Mouse (Mus musculus) liver, adult 2 months (tissue): ENCODE results near the gene Pdzrn3. TPM values are rescaled to one million over a fixed set of nuclear protein-coding genes. Genes with fewer than 3 reads are reported as not detected.

Experiments
- DNase-seq: peaks from one replicate; pipeline ENCODE4 v3.0.0-alpha.2; 2011; ENCODE audit warnings: low read depth, low spot score; ENCODE audit errors: extremely low read depth
- H3K27ac ChIP-seq: fragments of 200-500 bp; replicated peaks from 2 replicates; pipeline ENCODE4 v1.5.1; 2012; ENCODE audit warnings: low read depth, mild to moderate bottlenecking, control low read depth, inconsistent platforms, low read length; ENCODE audit not compliant: insufficient read depth
- H3K27me3 ChIP-seq: fragments of 200-500 bp; 2 replicates; pipeline ENCODE4 v1.6.1; 2012; ENCODE audit warnings: mild to moderate bottlenecking, moderate library complexity, low read length, inconsistent platforms; ENCODE audit not compliant: control insufficient read depth, insufficient read depth
- H3K36me3 ChIP-seq: fragments of 200-500 bp; 2 replicates; pipeline ENCODE4 v1.6.1; 2012; ENCODE audit warnings: low read length, inconsistent platforms; ENCODE audit not compliant: control insufficient read depth, insufficient read depth
- H3K4me1 ChIP-seq: fragments of 200-500 bp; 2 replicates; pipeline ENCODE4 v1.6.1; 2011; ENCODE audit warnings: low read length; ENCODE audit not compliant: control insufficient read depth, insufficient read depth
- H3K4me3 ChIP-seq: fragments of 200-500 bp; 2 replicates; pipeline ENCODE4 v1.5.1; 2011; ENCODE audit warnings: low read depth, mild to moderate bottlenecking, control low read depth, low read length, moderate library complexity; ENCODE audit not compliant: insufficient read depth
- H3K79me2 ChIP-seq: fragments of 200-500 bp; 2 replicates; pipeline ENCODE4 v1.6.1; 2012; ENCODE audit warnings: inconsistent platforms, mild to moderate bottlenecking, low read length, moderate library complexity; ENCODE audit not compliant: control insufficient read depth, insufficient read depth
- H3K9ac ChIP-seq: fragments of 200-500 bp; 2 replicates; pipeline ENCODE4 v1.6.1; 2012; ENCODE audit warnings: low read depth, mild to moderate bottlenecking, control low read depth, inconsistent platforms, low read length
- CTCF ChIP-seq: fragments of 200-500 bp; IDR thresholded peaks from 2 replicates; pipeline ENCODE4 v1.5.1; 2011; ENCODE audit warnings: low read depth, low read length, control low read depth
- POLR2A ChIP-seq: fragments of 200-500 bp; IDR thresholded peaks from 2 replicates; pipeline ENCODE4 v1.6.1; 2011; ENCODE audit warnings: low read length, control low read depth; ENCODE audit not compliant: insufficient read depth; ENCODE audit errors: extremely low read depth
- WGBS: fragments of 180-500 bp; shearing (Covaris S2); methylation state at CpG from one replicate; pipeline ENCODE4 v1.1.7; 2018; 5-methylcytosine and 5-hydroxymethylcytosine counted together
- polyA plus RNA-seq: library from polyadenylated mRNA; depleted of rRNA; stranded (reverse); fragments of >200 nt; gene quantifications from 2 replicates; pipeline ENCODE4 v1.2.3, GENCODE M21; 2012
- total RNA-seq: library from RNA; depleted of rRNA; stranded (reverse); fragments of >200 nt; gene quantifications from 2 replicates; pipeline ENCODE4 v1.2.3, GENCODE M21; 2014

Gene Pdzrn3
- total and polyA plus RNA-seq, 2 experiments = 2.9 to 3.2 TPM

GRCm38 (mm10) chr6:101320386-101320785, 57.3 kb downstream of the Pdzrn3 start:
- no peaks in the 10 kb centered on the region for H3K36me3 ChIP-seq
- 81% methylated on average over 3 of the region's 3 CpGs for WGBS
- no peak overlapping the region for H3K9ac ChIP-seq
- no peak overlapping the region for H3K4me3 ChIP-seq
- no peak overlapping the region for H3K27ac ChIP-seq
- no peaks in the 10 kb centered on the region; the same call in 1 of the 2 replicates for H3K79me2 ChIP-seq
- H3K27me3 ChIP-seq = no peaks in the 10 kb centered on the region
- DNase-seq = no peak
- TF ChIP-seq POLR2A = no peak
- no peak for TF ChIP-seq CTCF
- no peaks in the 10 kb centered on the region; the same call in 1 of the 2 replicates for H3K4me1 ChIP-seq

- Histone ChIP-seq H3K4me3 (no peak overlapping the region), H3K79me2 (no peaks in the 10 kb centered on the region; the same call in 1 of the 2 replicates), H3K27me3 (no peaks in the 10 kb centered on the region), H3K4me1 (no peaks in the 10 kb centered on the region), H3K9ac (no peak overlapping the region), H3K36me3 (no peaks in the 10 kb centered on the region), H3K27ac (no peak overlapping the region)
- TF ChIP-seq CTCF (no peak), POLR2A (no peak)
- 92% methylated on average over 7 of the region's 7 CpGs for WGBS
- DNase-seq = no peak
Measured at GRCm38 (mm10) chr6:101319374-101319967, 58.2 kb downstream of the Pdzrn3 start.

- DNase-seq = no peak
- H3K79me2 ChIP-seq = no peaks in the 10 kb centered on the region; the same call in 1 of the 2 replicates
- H3K9ac ChIP-seq = no peak overlapping the region
- no peaks in the 10 kb centered on the region for H3K4me1 ChIP-seq
- TF ChIP-seq POLR2A (no peak), CTCF (no peak)
- 80% methylated on average over 6 of the region's 6 CpGs for whole genome bisulfite sequencing
- no peak overlapping the region for H3K27ac ChIP-seq
- H3K27me3 ChIP-seq = no peaks in the 10 kb centered on the region
- H3K4me3 ChIP-seq = no peak overlapping the region
- H3K36me3 ChIP-seq = no peaks in the 10 kb centered on the region
Measured at GRCm38 (mm10) chr6:101318530-101318929, 59.2 kb downstream of the Pdzrn3 start.

- WGBS = 19% methylated on average over 6 of the region's 6 CpGs
- Histone ChIP-seq H3K36me3 (no peaks in the 10 kb centered on the region), H3K27ac (no peak overlapping the region), H3K9ac (no peak overlapping the region), H3K27me3 (no peaks in the 10 kb centered on the region), H3K4me3 (no peak overlapping the region), H3K4me1 (no peaks in the 10 kb centered on the region), H3K79me2 (no peaks in the 10 kb centered on the region)
- TF ChIP-seq CTCF (no peak), POLR2A (no peak)
- no peak for DNase-seq
Measured at GRCm38 (mm10) chr6:101311446-101311845, 66.3 kb downstream of the Pdzrn3 start.

GRCm38 (mm10) chr6:101310491-101310890, 67.2 kb downstream of the Pdzrn3 start:
- Histone ChIP-seq H3K79me2 (no peaks in the 10 kb centered on the region), H3K27ac (no peak overlapping the region), H3K4me3 (no peak overlapping the region), H3K9ac (no peak overlapping the region), H3K27me3 (no peaks in the 10 kb centered on the region), H3K36me3 (no peaks in the 10 kb centered on the region), H3K4me1 (no peaks in the 10 kb centered on the region)
- 94% methylated on average over 9 of the region's 9 CpGs for WGBS
- no peak for DNase-seq
- no peak for TF ChIP-seq CTCF
- no peak for TF ChIP-seq POLR2A

- Histone ChIP-seq H3K79me2 (no peaks in the 10 kb centered on the region), H3K27ac (no peak overlapping the region), H3K9ac (no peak overlapping the region), H3K27me3 (no peaks in the 10 kb centered on the region), H3K36me3 (no peaks in the 10 kb centered on the region), H3K4me1 (no peaks in the 10 kb centered on the region), H3K4me3 (no peak overlapping the region)
- 83% methylated on average over 11 of the region's 11 CpGs for WGBS
- TF ChIP-seq POLR2A (no peak), CTCF (no peak)
- no peak for DNase-seq
Measured at GRCm38 (mm10) chr6:101307964-101308531, 69.6 kb downstream of the Pdzrn3 start.
